Mouse (Mus musculus): ENCODE data around the gene Cenpf. TPM values are rescaled to one million over a fixed set of nuclear protein-coding genes. Genes with fewer than 3 reads are reported as not detected.

The Cenpf gene
- polyA plus RNA-seq, 1 experiment from 2014 or later, result 56.3 TPM

DNA sequence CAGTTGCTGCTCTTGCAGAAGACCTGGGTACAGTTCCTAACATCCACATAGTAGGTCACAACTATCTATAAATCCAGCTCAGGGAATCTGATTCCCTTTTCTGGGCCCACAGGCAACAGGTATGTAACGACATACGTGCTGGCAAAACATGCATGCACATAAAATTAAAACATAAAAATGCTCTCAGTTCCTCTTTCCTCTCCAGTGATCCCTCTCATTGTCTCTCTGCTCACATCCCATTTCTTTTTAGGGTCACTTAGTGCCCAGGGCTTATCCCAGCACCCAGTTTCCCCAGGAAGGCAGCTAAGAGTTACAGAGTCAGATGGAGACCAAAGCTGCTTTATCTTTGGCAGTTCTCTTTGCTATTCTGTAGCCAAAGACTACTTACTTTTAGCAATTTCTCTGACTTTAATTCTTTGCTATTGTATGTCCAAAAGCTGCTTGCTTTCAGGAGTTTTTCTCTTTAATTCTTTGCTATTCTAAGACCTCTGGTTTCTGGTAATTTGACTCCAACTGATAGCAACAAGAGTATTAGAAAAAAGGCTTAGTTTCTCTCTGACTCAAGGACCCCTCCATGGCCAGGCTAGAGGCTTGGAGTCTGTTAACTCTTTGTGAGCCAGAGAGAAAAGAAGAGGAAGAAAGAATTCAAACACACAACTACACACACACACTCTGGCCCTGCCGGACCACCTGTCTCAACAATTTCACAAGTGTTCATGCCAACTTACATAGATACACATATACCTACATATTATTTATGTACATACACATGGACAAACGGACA is 1.4 kb upstream of the Cenpf start:
- Histone ChIP-seq H3K9ac (replicated peaks) (peak overlapping the region; percentile 31; the same call in 1 of the 2 replicates), H3K27ac (replicated peaks) (no peak overlapping the region), H3K4me2 (replicated peaks) (peak overlapping the region; percentile 62), H3K4me1 (peaks cover 32% of the 10 kb centered on the region), H3K9me3 (no peaks in the 10 kb centered on the region), H3K4me3 (peak overlapping the region; percentile 57), H3K27me3 (no peaks in the 10 kb centered on the region), H3K36me3 (0 out of 2 replicates have a peak, but pooled peaks cover 2% of the 10 kb centered on the region)
- no peak for ATAC-seq (replicated peaks)
- WGBS, result 18% methylated on average over 4 of the region's 4 CpGs

DNA sequence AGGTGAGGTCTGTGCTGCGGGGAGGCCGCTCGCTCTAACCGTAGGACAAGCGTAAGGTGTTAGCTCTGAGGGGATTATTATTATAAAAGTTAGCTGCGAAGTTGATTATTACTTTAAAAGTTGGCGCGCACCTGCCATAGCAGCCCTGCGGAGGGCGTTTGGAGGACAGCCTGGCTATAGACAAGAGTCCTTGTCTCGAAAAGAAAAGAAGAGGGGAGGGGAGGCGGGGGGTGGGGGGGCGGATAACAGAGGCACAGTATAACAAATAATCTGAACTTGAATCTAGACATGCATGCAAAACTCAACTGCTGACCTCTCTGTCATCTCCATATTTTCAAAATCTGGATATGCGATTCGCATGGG is 483 bp upstream of the Cenpf start:
- Histone ChIP-seq H3K4me2 (replicated peaks) (peak overlapping the region; percentile 62), H3K9me3 (no peaks in the 10 kb centered on the region), H3K27me3 (no peaks in the 10 kb centered on the region), H3K9ac (replicated peaks) (peak overlapping the region; percentile 31; the same call in 1 of the 2 replicates), H3K4me3 (peak overlapping the region; percentile 57), H3K4me1 (peaks cover 32% of the 10 kb centered on the region), H3K27ac (replicated peaks) (no peak overlapping the region), H3K36me3 (peaks cover 5% of the 10 kb centered on the region; the same call in 1 of the 2 replicates)
- WGBS, result 1% methylated on average over 15 of the region's 15 CpGs
- ATAC-seq (replicated peaks), result no peak

DNA sequence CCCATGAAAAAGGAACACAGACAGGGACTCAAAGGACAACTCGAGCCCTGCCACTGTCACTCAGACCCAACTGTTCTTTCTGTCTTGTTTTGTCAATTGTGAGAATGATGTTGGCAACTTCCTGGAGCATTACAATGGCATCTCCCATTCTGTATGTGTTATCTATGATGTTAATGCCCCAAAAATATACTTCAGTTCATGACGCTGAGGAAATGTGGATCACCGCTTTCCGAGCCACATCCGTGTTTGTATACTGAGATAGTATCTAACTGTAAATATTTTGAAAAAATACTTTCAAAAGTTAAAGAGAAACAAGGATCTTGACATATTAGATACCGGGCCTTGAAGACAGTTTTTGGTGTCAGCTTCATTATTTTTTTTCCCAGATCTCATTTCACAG is 1.9 kb downstream of the Cenpf start:
- Histone ChIP-seq H3K9ac (replicated peaks) (no peak overlapping the region), H3K36me3 (peaks cover 19% of the 10 kb centered on the region), H3K4me2 (replicated peaks) (peak overlapping the region; percentile 80), H3K27ac (replicated peaks) (no peak overlapping the region), H3K27me3 (no peaks in the 10 kb centered on the region), H3K9me3 (no peaks in the 10 kb centered on the region), H3K4me1 (peaks cover 32% of the 10 kb centered on the region), H3K4me3 (no peak overlapping the region)
- WGBS, result 88% methylated on average over 6 of the region's 6 CpGs
- no peak for ATAC-seq (replicated peaks)

DNA sequence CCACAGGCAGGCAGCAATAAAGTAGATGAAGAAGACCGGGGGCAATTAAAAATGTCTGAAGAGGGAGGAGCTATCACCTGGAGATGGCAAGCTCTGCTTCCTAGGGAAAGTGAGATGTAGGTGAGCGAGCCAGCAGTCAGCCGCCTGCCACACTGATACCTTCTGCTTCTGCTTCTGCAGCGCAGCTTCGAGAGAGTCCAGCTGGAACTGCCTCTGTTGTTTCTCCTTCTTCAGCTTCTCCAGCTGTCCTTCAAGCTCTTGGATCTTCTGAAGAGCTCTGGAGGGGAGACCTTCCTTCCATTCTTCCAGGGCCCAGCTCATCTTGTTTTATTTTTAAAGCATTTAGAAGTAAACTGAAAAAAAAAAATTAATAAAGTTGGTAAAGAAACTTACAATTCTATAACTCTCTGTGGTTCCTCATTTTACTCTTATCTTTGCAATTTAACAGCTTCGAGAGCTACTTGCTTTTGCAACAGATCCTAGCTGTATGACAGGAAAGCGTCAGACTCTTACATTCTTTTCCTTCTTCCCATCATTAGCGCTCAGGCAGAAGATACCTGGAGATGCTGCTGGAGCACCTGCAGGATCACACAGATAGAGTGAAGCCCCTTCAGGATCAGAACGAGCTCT is 3.0 kb downstream of the Cenpf start:
- no peak overlapping the region for H3K27ac ChIP-seq (replicated peaks)
- peaks cover 32% of the 10 kb centered on the region for H3K4me1 ChIP-seq
- H3K27me3 ChIP-seq, result no peaks in the 10 kb centered on the region
- H3K36me3 ChIP-seq, result peaks cover 28% of the 10 kb centered on the region
- H3K9me3 ChIP-seq, result no peaks in the 10 kb centered on the region
- H3K4me2 ChIP-seq (replicated peaks), result no peak overlapping the region
- H3K4me3 ChIP-seq, result no peak overlapping the region
- no peak overlapping the region for H3K9ac ChIP-seq (replicated peaks)
- 93% methylated on average over 9 of the region's 9 CpGs for WGBS
- no peak for ATAC-seq (replicated peaks)

DNA sequence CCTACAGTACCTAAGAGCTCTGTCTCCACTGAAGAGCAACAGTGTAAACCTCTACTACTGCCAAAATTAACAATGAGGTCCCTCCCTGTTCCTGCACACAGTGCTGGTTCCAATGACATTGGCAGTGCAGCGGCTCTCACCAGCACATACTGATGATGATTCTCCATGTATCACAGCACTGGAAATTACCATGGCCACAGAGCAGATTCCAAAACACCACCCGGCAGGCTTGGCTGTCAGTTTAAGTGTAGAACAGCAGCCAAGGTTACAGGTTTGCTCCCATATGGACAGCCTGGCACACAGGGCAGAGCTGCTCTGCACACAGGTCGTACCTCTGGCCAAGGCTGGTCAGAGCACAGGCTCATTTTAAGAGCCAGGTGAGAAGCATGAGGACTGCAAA is 8.3 kb downstream of the Cenpf start:
- 92% methylated on average over 3 of the region's 3 CpGs for WGBS
- H3K36me3 ChIP-seq, result peaks cover 35% of the 10 kb centered on the region
- no peak for ATAC-seq (replicated peaks)

DNA sequence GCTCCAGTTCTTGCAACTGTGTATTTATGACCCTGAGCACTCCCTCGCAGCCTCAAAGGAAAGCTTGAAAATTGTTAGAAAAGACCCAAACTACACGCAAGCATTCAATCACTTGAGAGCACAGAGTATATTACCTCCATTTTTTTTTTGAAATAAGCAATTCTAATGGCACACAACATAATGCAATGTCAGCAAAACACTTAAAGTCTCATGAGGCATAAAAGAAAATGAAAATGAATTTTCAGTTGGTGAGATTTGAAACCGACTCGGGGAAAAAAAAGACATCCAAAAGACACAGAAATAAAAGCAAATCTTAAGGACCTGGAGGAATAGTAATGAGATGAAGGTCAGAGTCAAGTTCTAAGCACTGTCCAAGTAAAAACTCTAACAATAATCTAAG is 11.9 kb downstream of the Cenpf start:
- no peak overlapping the region for H3K4me2 ChIP-seq (replicated peaks)
- H3K9me3 ChIP-seq, result no peaks in the 10 kb centered on the region
- no peak overlapping the region for H3K9ac ChIP-seq (replicated peaks)
- no peak overlapping the region for H3K27ac ChIP-seq (replicated peaks)
- no peak for ATAC-seq (replicated peaks)
- H3K4me1 ChIP-seq, result no peaks in the 10 kb centered on the region; the same call in 1 of the 2 replicates
- no peak overlapping the region for H3K4me3 ChIP-seq
- peaks cover 18% of the 10 kb centered on the region for H3K36me3 ChIP-seq
- H3K27me3 ChIP-seq, result no peaks in the 10 kb centered on the region
- WGBS, result 85% methylated on average over 4 of the region's 4 CpGs

More for the DNA sequence above, 8.3 kb downstream of the Cenpf start:
- Histone ChIP-seq H3K27me3 (no peaks in the 10 kb centered on the region), H3K4me3 (no peak overlapping the region), H3K9me3 (no peaks in the 10 kb centered on the region), H3K4me2 (replicated peaks) (no peak overlapping the region), H3K4me1 (no peaks in the 10 kb centered on the region), H3K27ac (replicated peaks) (no peak overlapping the region), H3K9ac (replicated peaks) (no peak overlapping the region)

DNA sequence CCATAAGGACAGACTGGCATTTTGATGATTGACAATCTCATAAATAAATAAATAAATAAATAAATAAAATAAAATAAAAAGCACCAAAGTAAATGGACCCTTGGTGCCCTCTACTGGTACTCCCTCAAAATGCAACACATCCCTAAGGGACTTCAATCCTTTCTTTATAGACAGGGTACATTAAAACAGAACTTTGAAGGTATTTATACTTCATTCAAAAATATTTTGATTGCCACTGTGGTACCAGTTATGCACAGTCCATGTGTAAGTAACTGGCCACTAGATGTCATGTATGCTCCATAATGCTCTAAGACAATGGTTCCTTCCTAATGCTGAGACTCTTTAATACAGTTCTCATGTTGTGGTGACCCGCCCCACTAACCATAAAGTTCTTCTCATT is 12.5 kb downstream of the Cenpf start:
- 90% methylated on average over 1 of the region's 1 CpGs for WGBS
- ATAC-seq (replicated peaks), result no peak

DNA sequence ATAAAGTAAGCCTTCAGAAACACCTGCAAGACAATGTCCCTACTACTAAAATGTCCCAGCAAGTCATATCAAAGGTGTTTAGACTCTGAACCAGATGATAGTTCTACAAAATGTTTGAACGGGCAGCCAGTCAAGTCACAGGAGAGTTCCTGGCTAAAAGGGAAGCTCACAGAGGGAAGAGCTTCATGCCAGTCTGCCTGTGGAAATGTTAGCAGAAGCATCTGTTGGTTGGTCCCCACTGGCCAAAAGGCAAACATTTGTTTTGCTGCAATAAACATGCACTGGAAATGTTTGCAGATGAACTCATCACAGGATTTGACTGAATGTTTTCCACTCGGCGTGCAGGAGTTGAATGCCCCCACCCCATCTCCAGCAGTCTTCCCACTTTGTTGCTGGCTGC is 21.9 kb downstream of the Cenpf start:
- ATAC-seq (replicated peaks), result no peak
- Histone ChIP-seq H3K4me1 (peaks cover 20% of the 10 kb centered on the region), H3K9ac (replicated peaks) (no peak overlapping the region), H3K27me3 (no peaks in the 10 kb centered on the region), H3K27ac (replicated peaks) (no peak overlapping the region), H3K4me3 (no peak overlapping the region), H3K36me3 (0 out of 2 replicates have a peak, but pooled peaks cover 7% of the 10 kb centered on the region), H3K4me2 (replicated peaks) (no peak overlapping the region), H3K9me3 (no peaks in the 10 kb centered on the region)
- 76% methylated on average over 3 of the region's 3 CpGs for WGBS

More for the DNA sequence above, 12.5 kb downstream of the Cenpf start:
- Histone ChIP-seq H3K27ac (replicated peaks) (no peak overlapping the region), H3K36me3 (peaks cover 14% of the 10 kb centered on the region; the same call in 1 of the 2 replicates), H3K4me2 (replicated peaks) (no peak overlapping the region), H3K9me3 (no peaks in the 10 kb centered on the region), H3K27me3 (no peaks in the 10 kb centered on the region), H3K9ac (replicated peaks) (no peak overlapping the region), H3K4me1 (no peaks in the 10 kb centered on the region; the same call in 1 of the 2 replicates), H3K4me3 (no peak overlapping the region)

DNA sequence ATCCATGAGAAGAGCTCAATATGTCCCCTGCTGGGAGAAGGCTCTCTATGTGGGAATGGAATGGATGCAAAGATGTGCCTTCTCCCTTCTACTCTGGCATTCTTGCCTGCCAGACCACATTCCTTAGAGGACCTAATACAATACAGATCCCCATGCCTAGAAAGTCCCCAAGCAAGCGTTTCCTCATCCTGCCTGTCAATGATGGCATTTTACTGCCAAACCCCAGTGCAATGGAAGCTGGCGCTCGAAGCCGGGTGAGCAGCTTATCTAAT is 23.1 kb downstream of the Cenpf start:
- no peak overlapping the region for H3K4me2 ChIP-seq (replicated peaks)
- peaks cover 20% of the 10 kb centered on the region for H3K4me1 ChIP-seq
- no peaks in the 10 kb centered on the region for H3K9me3 ChIP-seq
- H3K36me3 ChIP-seq, result peaks cover 2% of the 10 kb centered on the region; the same call in 1 of the 2 replicates
- no peaks in the 10 kb centered on the region for H3K27me3 ChIP-seq
- no peak overlapping the region for H3K4me3 ChIP-seq
- no peak for ATAC-seq (replicated peaks)
- WGBS, result 51% methylated on average over 4 of the region's 4 CpGs
- H3K9ac ChIP-seq (replicated peaks), result no peak overlapping the region
- H3K27ac ChIP-seq (replicated peaks), result peak overlapping the region; percentile 69

DNA sequence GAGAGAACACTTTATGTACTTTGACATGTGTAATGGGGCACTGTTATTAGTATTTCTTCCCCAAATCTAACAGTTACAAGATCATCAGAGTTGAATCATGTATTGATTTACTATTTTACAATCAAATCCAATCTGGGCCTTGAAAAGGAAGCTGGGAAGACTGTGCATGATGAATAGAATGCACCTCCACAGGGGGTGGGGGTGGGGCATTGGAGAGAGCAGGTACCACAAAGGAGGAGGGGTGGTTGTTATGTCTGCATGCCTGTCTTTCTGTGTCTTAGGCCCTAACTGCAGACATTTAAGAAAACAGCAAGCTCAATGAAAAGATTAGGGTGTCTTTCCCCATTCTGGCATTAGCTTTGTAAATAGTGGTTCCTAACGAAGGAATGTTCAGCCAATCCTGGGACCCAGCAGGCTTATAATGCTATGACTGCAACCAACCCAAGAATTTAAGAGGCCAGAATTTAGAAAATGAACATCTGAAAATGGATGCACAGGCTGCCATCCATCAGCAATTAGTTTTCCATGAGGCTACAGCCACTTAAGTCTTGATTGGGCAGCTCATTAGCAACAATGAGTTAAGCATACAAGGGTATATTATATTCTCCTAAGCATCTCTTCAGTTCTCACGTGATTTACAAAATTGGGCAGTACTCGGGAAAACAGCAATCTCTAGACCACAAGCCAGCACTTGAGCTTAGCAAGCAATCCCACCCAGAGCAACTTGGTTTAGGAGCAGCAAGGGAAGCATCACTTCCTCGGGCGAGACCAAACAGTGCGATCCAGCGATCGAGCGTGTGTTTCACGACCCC is 23.6 kb downstream of the Cenpf start:
- H3K4me2 ChIP-seq (replicated peaks), result no peak overlapping the region
- whole genome bisulfite sequencing, result 43% methylated on average over 10 of the region's 10 CpGs

DNA sequence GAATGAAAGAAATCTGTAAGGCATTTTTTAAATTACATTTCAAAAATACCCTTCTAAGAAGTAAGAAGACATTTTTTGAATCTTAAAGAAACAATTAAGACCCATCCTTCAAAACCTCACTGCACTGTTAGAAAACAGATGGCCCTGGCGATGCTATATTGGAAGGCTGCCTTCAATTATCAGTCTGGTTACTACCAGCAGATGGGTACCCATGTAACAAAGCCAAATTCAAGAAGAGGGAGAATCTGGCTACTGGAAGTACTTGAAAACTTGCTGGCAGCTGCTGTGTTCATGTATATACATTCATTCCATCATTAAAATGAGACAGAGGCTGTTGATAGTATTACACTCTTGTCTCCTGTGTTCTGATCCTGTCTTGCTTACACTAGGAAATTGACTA is 24.4 kb downstream of the Cenpf start:
- peaks cover 20% of the 10 kb centered on the region for H3K4me1 ChIP-seq
- H3K9ac ChIP-seq (replicated peaks), result no peak overlapping the region
- H3K27me3 ChIP-seq, result no peaks in the 10 kb centered on the region
- H3K4me2 ChIP-seq (replicated peaks), result no peak overlapping the region
- peak overlapping the region; percentile 52; the same call in 1 of the 2 replicates for H3K27ac ChIP-seq (replicated peaks)
- no peak overlapping the region for H3K4me3 ChIP-seq
- no peaks in the 10 kb centered on the region for H3K9me3 ChIP-seq
- WGBS, result 32% methylated on average over 1 of the region's 1 CpGs
- peaks cover 2% of the 10 kb centered on the region; the same call in 1 of the 2 replicates for H3K36me3 ChIP-seq
- peak; percentile 85 for ATAC-seq (replicated peaks)

More for the DNA sequence above, 23.6 kb downstream of the Cenpf start:
- Histone ChIP-seq H3K4me1 (peaks cover 20% of the 10 kb centered on the region), H3K4me3 (no peak overlapping the region), H3K27ac (replicated peaks) (peak overlapping the region; percentile 69), H3K27me3 (no peaks in the 10 kb centered on the region), H3K36me3 (peaks cover 2% of the 10 kb centered on the region; the same call in 1 of the 2 replicates), H3K9ac (replicated peaks) (no peak overlapping the region), H3K9me3 (no peaks in the 10 kb centered on the region)
- no peak for ATAC-seq (replicated peaks)

DNA sequence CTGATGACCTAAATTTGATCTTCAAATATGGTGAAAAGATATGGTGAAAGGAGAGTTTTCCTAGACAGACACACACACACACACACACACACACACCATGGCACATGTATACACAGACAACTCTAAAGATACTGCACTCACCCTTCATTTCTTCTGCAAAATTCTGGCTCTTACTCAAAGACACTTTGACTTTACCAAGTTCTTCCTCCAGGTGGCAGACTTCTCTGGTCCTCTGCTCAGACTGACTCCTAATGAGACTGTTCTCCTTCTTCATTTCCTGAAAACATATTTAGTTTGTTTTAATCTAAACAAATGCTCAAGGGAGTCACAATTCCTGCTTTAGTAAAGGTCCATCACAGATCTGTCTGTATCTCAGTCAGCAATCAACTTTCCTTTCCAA is 26.0 kb downstream of the Cenpf start:
- H3K36me3 ChIP-seq, result peaks cover 11% of the 10 kb centered on the region; the same call in 1 of the 2 replicates
- H3K9ac ChIP-seq (replicated peaks), result no peak overlapping the region
- no peak overlapping the region for H3K4me3 ChIP-seq
- H3K4me1 ChIP-seq, result peaks cover 20% of the 10 kb centered on the region
- ATAC-seq (replicated peaks), result no peak
- H3K27me3 ChIP-seq, result no peaks in the 10 kb centered on the region
- no peak overlapping the region for H3K4me2 ChIP-seq (replicated peaks)
- H3K27ac ChIP-seq (replicated peaks), result no peak overlapping the region
- no peaks in the 10 kb centered on the region for H3K9me3 ChIP-seq
